Mouse (Mus musculus): ENCODE data around the gene Cacna2d3. TPM values are rescaled to one million over a fixed set of nuclear protein-coding genes. Genes with fewer than 3 reads are reported as not detected.

Gene Cacna2d3
- polyA plus RNA-seq, 1 experiment from 2014 or later: 0.99 TPM

GRCm38 (mm10) chr14:29608761-29609160 is 112.9 kb downstream of the Cacna2d3 start:
- Histone ChIP-seq H3K4me2 (replicated peaks; ENCODE audit: low read depth) (no peak overlapping the region), H3K9ac (ENCODE audit: low read depth, low read length) (no peak overlapping the region), H3K27me3 (replicated peaks; ENCODE audit: control insufficient read depth, insufficient read depth, low read length) (no peaks in the 10 kb centered on the region), H3K4me3 (ENCODE audit: low read depth, low read length) (no peak overlapping the region), H3K4me1 (replicated peaks; ENCODE audit: control insufficient read depth, insufficient read depth, low read length) (no peaks in the 10 kb centered on the region), H3K27ac (ENCODE audit: low read depth, low read length) (no peak overlapping the region), H3K9me3 (ENCODE audit: control insufficient read depth) (no peaks in the 10 kb centered on the region), H3K36me3 (ENCODE audit: control insufficient read depth, insufficient read depth) (no peaks in the 10 kb centered on the region)
- no peak for TF ChIP-seq CTCF (IDR thresholded peaks at IDR 0.05; ENCODE audit: low read depth)
- no peak for ATAC-seq
- 60% methylated on average over 6 of the region's 6 CpGs for WGBS

GRCm38 (mm10) chr14:29599428-29599827 is 122.2 kb downstream of the Cacna2d3 start:
- H3K4me3 ChIP-seq (ENCODE audit: low read depth, low read length): no peak overlapping the region
- ATAC-seq: no peak
- H3K9me3 ChIP-seq (ENCODE audit: control insufficient read depth): no peaks in the 10 kb centered on the region
- H3K27ac ChIP-seq (ENCODE audit: low read depth, low read length): no peak overlapping the region
- no peaks in the 10 kb centered on the region for H3K4me1 ChIP-seq (replicated peaks; ENCODE audit: control insufficient read depth, insufficient read depth, low read length)
- H3K36me3 ChIP-seq (ENCODE audit: control insufficient read depth, insufficient read depth): no peaks in the 10 kb centered on the region
- H3K9ac ChIP-seq (ENCODE audit: low read depth, low read length): no peak overlapping the region
- no peaks in the 10 kb centered on the region for H3K27me3 ChIP-seq (replicated peaks; ENCODE audit: control insufficient read depth, insufficient read depth, low read length)
- H3K4me2 ChIP-seq (replicated peaks; ENCODE audit: low read depth): no peak overlapping the region
- TF ChIP-seq CTCF (IDR thresholded peaks at IDR 0.05; ENCODE audit: low read depth): no peak
- 75% methylated on average over 8 of the region's 8 CpGs for WGBS

- Histone ChIP-seq H3K4me2 (replicated peaks; ENCODE audit: low read depth) (no peak overlapping the region), H3K27me3 (replicated peaks; ENCODE audit: control insufficient read depth, insufficient read depth, low read length) (no peaks in the 10 kb centered on the region), H3K27ac (ENCODE audit: low read depth, low read length) (no peak overlapping the region), H3K4me3 (ENCODE audit: low read depth, low read length) (no peak overlapping the region), H3K9ac (ENCODE audit: low read depth, low read length) (no peak overlapping the region), H3K4me1 (replicated peaks; ENCODE audit: control insufficient read depth, insufficient read depth, low read length) (no peaks in the 10 kb centered on the region), H3K9me3 (ENCODE audit: control insufficient read depth) (no peaks in the 10 kb centered on the region), H3K36me3 (ENCODE audit: control insufficient read depth, insufficient read depth) (no peaks in the 10 kb centered on the region)
- no peak for ATAC-seq
- 86% methylated on average over 4 of the region's 4 CpGs for WGBS
- TF ChIP-seq CTCF (IDR thresholded peaks at IDR 0.05; ENCODE audit: low read depth): no peak
These were observed 128.8 kb downstream of the Cacna2d3 start for GRCm38 (mm10) chr14:29592896-29593295.

GRCm38 (mm10) chr14:29589628-29590027 is 132.0 kb downstream of the Cacna2d3 start:
- no peak overlapping the region for H3K27ac ChIP-seq (ENCODE audit: low read depth, low read length)
- no peak overlapping the region for H3K4me3 ChIP-seq (ENCODE audit: low read depth, low read length)
- peak; percentile 54; the same call in 1 of the 2 replicates for ATAC-seq
- WGBS: 55% methylated on average over 9 of the region's 9 CpGs
- H3K36me3 ChIP-seq (ENCODE audit: control insufficient read depth, insufficient read depth): no peaks in the 10 kb centered on the region
- no peak overlapping the region for H3K4me2 ChIP-seq (replicated peaks; ENCODE audit: low read depth)
- H3K27me3 ChIP-seq (replicated peaks; ENCODE audit: control insufficient read depth, insufficient read depth, low read length): no peaks in the 10 kb centered on the region
- H3K9ac ChIP-seq (ENCODE audit: low read depth, low read length): no peak overlapping the region
- no peaks in the 10 kb centered on the region for H3K9me3 ChIP-seq (ENCODE audit: control insufficient read depth)
- no peaks in the 10 kb centered on the region for H3K4me1 ChIP-seq (replicated peaks; ENCODE audit: control insufficient read depth, insufficient read depth, low read length)
- TF ChIP-seq CTCF (IDR thresholded peaks at IDR 0.05; ENCODE audit: low read depth): peak; percentile 29

GRCm38 (mm10) chr14:29581961-29582360 is 139.7 kb downstream of the Cacna2d3 start:
- Histone ChIP-seq H3K4me1 (replicated peaks; ENCODE audit: control insufficient read depth, insufficient read depth, low read length) (no peaks in the 10 kb centered on the region), H3K27ac (ENCODE audit: low read depth, low read length) (no peak overlapping the region), H3K36me3 (ENCODE audit: control insufficient read depth, insufficient read depth) (no peaks in the 10 kb centered on the region), H3K9me3 (ENCODE audit: control insufficient read depth) (no peaks in the 10 kb centered on the region), H3K27me3 (replicated peaks; ENCODE audit: control insufficient read depth, insufficient read depth, low read length) (no peaks in the 10 kb centered on the region), H3K4me2 (replicated peaks; ENCODE audit: low read depth) (no peak overlapping the region), H3K9ac (ENCODE audit: low read depth, low read length) (no peak overlapping the region), H3K4me3 (ENCODE audit: low read depth, low read length) (no peak overlapping the region)
- ATAC-seq: no peak
- 72% methylated on average over 2 of the region's 2 CpGs for WGBS
- no peak for TF ChIP-seq CTCF (IDR thresholded peaks at IDR 0.05; ENCODE audit: low read depth)

- Histone ChIP-seq H3K27me3 (replicated peaks; ENCODE audit: control insufficient read depth, insufficient read depth, low read length) (no peaks in the 10 kb centered on the region), H3K9me3 (ENCODE audit: control insufficient read depth) (no peaks in the 10 kb centered on the region), H3K27ac (ENCODE audit: low read depth, low read length) (no peak overlapping the region), H3K9ac (ENCODE audit: low read depth, low read length) (no peak overlapping the region), H3K4me1 (replicated peaks; ENCODE audit: control insufficient read depth, insufficient read depth, low read length) (no peaks in the 10 kb centered on the region), H3K4me3 (ENCODE audit: low read depth, low read length) (no peak overlapping the region), H3K4me2 (replicated peaks; ENCODE audit: low read depth) (no peak overlapping the region), H3K36me3 (ENCODE audit: control insufficient read depth, insufficient read depth) (no peaks in the 10 kb centered on the region)
- 67% methylated on average over 1 of the region's 1 CpGs for WGBS
- no peak for TF ChIP-seq CTCF (IDR thresholded peaks at IDR 0.05; ENCODE audit: low read depth)
- ATAC-seq: no peak
These were observed 143.9 kb downstream of the Cacna2d3 start for GRCm38 (mm10) chr14:29577786-29578185.

- Histone ChIP-seq H3K9ac (ENCODE audit: low read depth, low read length) (no peak overlapping the region), H3K9me3 (ENCODE audit: control insufficient read depth) (no peaks in the 10 kb centered on the region), H3K36me3 (ENCODE audit: control insufficient read depth, insufficient read depth) (no peaks in the 10 kb centered on the region), H3K4me3 (ENCODE audit: low read depth, low read length) (no peak overlapping the region), H3K4me2 (replicated peaks; ENCODE audit: low read depth) (no peak overlapping the region), H3K27ac (ENCODE audit: low read depth, low read length) (no peak overlapping the region), H3K4me1 (replicated peaks; ENCODE audit: control insufficient read depth, insufficient read depth, low read length) (no peaks in the 10 kb centered on the region), H3K27me3 (replicated peaks; ENCODE audit: control insufficient read depth, insufficient read depth, low read length) (no peaks in the 10 kb centered on the region)
- 67% methylated on average over 5 of the region's 5 CpGs for WGBS
- TF ChIP-seq CTCF (IDR thresholded peaks at IDR 0.05; ENCODE audit: low read depth): no peak
- ATAC-seq: no peak
These were observed 146.1 kb downstream of the Cacna2d3 start for GRCm38 (mm10) chr14:29575551-29575950.
